Mouse (Mus musculus) stomach, embryonic 14.5 days (tissue): ENCODE measurements around the gene Gpat2. TPM values are rescaled to one million over a fixed set of nuclear protein-coding genes. Genes with fewer than 3 reads are reported as not detected.

Experiments used
- ATAC-seq: fragments of 200-750 bp; cut with Nextera tagmentation; 2 replicates; pipeline ENCODE4 v1.8.0; 2017; ENCODE audit warnings: low read depth, moderate TSS enrichment; ENCODE audit not compliant: insufficient number of reproducible peaks, insufficient read depth, low FRiP score
- H3K27ac ChIP-seq: fragments of 300-500 bp; sonication (generic); 2 replicates; pipeline ENCODE4 v1.5.1; 2014; ENCODE audit warnings: mild to moderate bottlenecking, low read length, moderate library complexity, mixed read lengths
- H3K27me3 ChIP-seq: fragments of 300-500 bp; sonication (generic); 2 replicates; pipeline ENCODE4 v1.6.1; 2014; ENCODE audit warnings: low read length, control low read depth, mixed read lengths; ENCODE audit not compliant: control insufficient read depth, insufficient read depth
- H3K36me3 ChIP-seq: fragments of 300-500 bp; sonication (generic); 2 replicates; pipeline ENCODE4 v1.6.1; 2014; ENCODE audit warnings: mild to moderate bottlenecking, control low read depth, low read length, moderate library complexity, mixed read lengths; ENCODE audit not compliant: control insufficient read depth, insufficient read depth
- H3K4me1 ChIP-seq: fragments of 300-500 bp; sonication (generic); 2 replicates; pipeline ENCODE4 v1.6.1; 2014; ENCODE audit warnings: low read length, control low read depth, mixed read lengths; ENCODE audit not compliant: control insufficient read depth, insufficient read depth
- H3K4me2 ChIP-seq: fragments of 300-500 bp; sonication (generic); replicated peaks from 2 replicates; pipeline ENCODE4 v1.6.1; 2014; ENCODE audit warnings: low read depth, low read length, control low read depth
- H3K4me3 ChIP-seq: fragments of 300-500 bp; sonication (generic); 2 replicates; pipeline ENCODE4 v1.5.1; 2014; ENCODE audit warnings: low read depth, low read length, control low read depth
- H3K9ac ChIP-seq: fragments of 300-500 bp; sonication (generic); replicated peaks from 2 replicates; pipeline ENCODE4 v1.6.1; 2014; ENCODE audit warnings: low read depth, mild to moderate bottlenecking, control low read depth, low read length, moderate library complexity, mixed read lengths
- H3K9me3 ChIP-seq: fragments of 300-500 bp; sonication (generic); 2 replicates; pipeline ENCODE4 v1.6.1; 2016; ENCODE audit warnings: low read depth, low read length, control low read depth; ENCODE audit not compliant: control insufficient read depth
- WGBS: fragments of 180-500 bp; shearing (Covaris S2); extraction: QIAGEN DNeasy Blood & Tissue Kit; methylation state at CpG from one replicate; pipeline ENCODE4 v1.1.7; 2014; 5-methylcytosine and 5-hydroxymethylcytosine counted together
- polyA plus RNA-seq: library from polyadenylated mRNA; unstranded; fragments of >200 nt; fragmentation: Nextera tagmentation; extraction: Ambion mirVana; gene quantifications from 2 replicates; pipeline ENCODE4 v1.2.1, GENCODE M21; 2014

The Gpat2 gene
- polyA plus RNA-seq, 1 experiment from 2014 or later, result not detected

- H3K9me3 ChIP-seq, result no peaks in the 10 kb centered on the region
These were observed 34.6 kb upstream of the Gpat2 start for GRCm38 (mm10) chr2:127390352-127390751.

GRCm38 (mm10) chr2:127390846-127391245 lies 34.2 kb upstream of the Gpat2 start:
- Histone ChIP-seq H3K4me3 (no peak overlapping the region), H3K9me3 (no peaks in the 10 kb centered on the region), H3K4me1 (no peaks in the 10 kb centered on the region), H3K9ac (no peak overlapping the region), H3K27ac (no peak overlapping the region), H3K4me2 (no peak overlapping the region), H3K36me3 (no peaks in the 10 kb centered on the region), H3K27me3 (no peaks in the 10 kb centered on the region)
- WGBS, result 48% methylated on average over 4 of the region's 4 CpGs
- no peak for ATAC-seq

More at GRCm38 (mm10) chr2:127390352-127390751, 34.6 kb upstream of the Gpat2 start:
- Histone ChIP-seq H3K27me3 (no peaks in the 10 kb centered on the region), H3K27ac (no peak overlapping the region), H3K4me3 (no peak overlapping the region), H3K9ac (no peak overlapping the region), H3K36me3 (no peaks in the 10 kb centered on the region), H3K4me2 (no peak overlapping the region), H3K4me1 (no peaks in the 10 kb centered on the region)
- no peak for ATAC-seq
- WGBS, result 53% methylated on average over 3 of the region's 3 CpGs

DNA sequence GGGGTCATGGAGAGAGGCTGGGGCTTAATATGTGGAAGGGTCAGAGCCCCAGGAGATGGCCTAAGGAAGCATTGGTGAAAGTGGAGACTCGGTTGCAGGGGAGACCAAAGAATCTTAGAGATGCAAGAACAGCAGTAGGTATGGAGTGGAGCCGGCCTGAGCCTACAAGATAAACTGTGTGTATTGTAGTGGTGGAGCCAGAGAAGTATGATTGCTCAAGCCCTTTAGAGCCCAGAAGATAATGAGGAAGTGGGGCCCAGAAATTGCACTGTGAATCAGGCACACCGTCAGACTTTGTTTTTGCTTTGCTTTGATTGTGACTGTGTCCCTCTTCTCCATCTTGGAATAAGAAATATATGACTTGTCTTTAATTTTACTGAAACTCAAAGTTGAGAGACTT lies 33.7 kb upstream of the Gpat2 start:
- Histone ChIP-seq H3K4me2 (no peak overlapping the region), H3K36me3 (no peaks in the 10 kb centered on the region), H3K27me3 (no peaks in the 10 kb centered on the region), H3K9ac (no peak overlapping the region), H3K4me3 (no peak overlapping the region), H3K9me3 (no peaks in the 10 kb centered on the region), H3K27ac (no peak overlapping the region), H3K4me1 (no peaks in the 10 kb centered on the region)
- ATAC-seq, result no peak
- 65% methylated on average over 3 of the region's 3 CpGs for WGBS

- Histone ChIP-seq H3K9me3 (no peaks in the 10 kb centered on the region), H3K27me3 (no peaks in the 10 kb centered on the region), H3K4me1 (no peaks in the 10 kb centered on the region), H3K9ac (no peak overlapping the region), H3K27ac (no peak overlapping the region), H3K4me3 (no peak overlapping the region), H3K36me3 (no peaks in the 10 kb centered on the region), H3K4me2 (no peak overlapping the region)
- ATAC-seq, result 0 out of 2 replicates have a peak, but pooled peaks have one; percentile 68
- 74% methylated on average over 5 of the region's 5 CpGs for WGBS
These were observed 30.3 kb upstream of the Gpat2 start for GRCm38 (mm10) chr2:127394606-127395161.

DNA sequence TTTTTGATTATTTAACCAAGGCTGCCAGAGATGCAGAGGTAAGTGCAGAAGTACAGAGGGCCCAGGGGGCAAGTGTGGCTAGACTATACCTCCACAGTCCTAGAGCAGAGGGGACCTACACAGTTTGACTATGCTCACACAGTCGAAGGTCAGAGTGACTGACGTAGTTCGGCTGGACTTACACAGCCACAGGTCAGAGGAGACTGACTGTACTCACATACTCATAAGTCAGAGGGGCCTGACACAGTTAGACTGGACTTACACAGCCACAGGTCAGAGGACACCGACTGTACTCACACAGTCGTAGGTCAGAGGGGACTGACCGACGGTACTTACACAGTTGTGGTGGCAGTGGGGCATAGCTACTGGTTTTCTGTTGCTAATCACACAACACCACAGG lies 26.3 kb upstream of the Gpat2 start:
- no peaks in the 10 kb centered on the region for H3K27me3 ChIP-seq
- H3K4me2 ChIP-seq, result no peak overlapping the region
- H3K4me3 ChIP-seq, result no peak overlapping the region
- no peak overlapping the region for H3K27ac ChIP-seq
- H3K9me3 ChIP-seq, result no peaks in the 10 kb centered on the region
- no peaks in the 10 kb centered on the region for H3K4me1 ChIP-seq
- H3K9ac ChIP-seq, result no peak overlapping the region
- H3K36me3 ChIP-seq, result no peaks in the 10 kb centered on the region
- ATAC-seq, result no peak
- WGBS, result 77% methylated on average over 7 of the region's 7 CpGs

DNA sequence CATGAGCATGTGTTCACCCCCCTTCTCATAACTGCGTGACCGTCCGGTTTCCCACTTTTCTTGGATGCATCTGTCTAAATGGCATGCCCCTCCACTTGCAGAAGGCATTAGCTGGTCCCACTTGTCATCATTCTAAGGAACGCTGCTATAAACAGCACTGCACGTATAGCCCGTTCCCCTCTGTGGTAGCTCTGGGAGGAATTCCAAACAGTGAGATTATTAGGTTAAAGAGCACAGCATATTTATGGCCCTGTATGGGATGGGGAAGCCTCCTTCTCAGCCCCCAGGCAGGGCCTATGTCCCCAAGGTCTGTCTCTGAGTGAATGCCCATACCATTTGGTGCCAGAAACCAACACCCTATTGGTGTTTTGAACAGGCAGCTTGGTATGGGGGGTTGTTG lies 13.9 kb upstream of the Gpat2 start:
- Histone ChIP-seq H3K4me3 (no peak overlapping the region), H3K4me2 (no peak overlapping the region), H3K27ac (no peak overlapping the region), H3K4me1 (no peaks in the 10 kb centered on the region), H3K9ac (no peak overlapping the region), H3K9me3 (no peaks in the 10 kb centered on the region), H3K27me3 (no peaks in the 10 kb centered on the region), H3K36me3 (no peaks in the 10 kb centered on the region)
- ATAC-seq, result no peak
- WGBS, result 43% methylated on average over 6 of the region's 6 CpGs

GRCm38 (mm10) chr2:127415806-127416205 lies 9.2 kb upstream of the Gpat2 start:
- H3K9me3 ChIP-seq, result no peaks in the 10 kb centered on the region
- H3K9ac ChIP-seq, result no peak overlapping the region
- H3K36me3 ChIP-seq, result no peaks in the 10 kb centered on the region
- ATAC-seq, result no peak
- no peak overlapping the region for H3K27ac ChIP-seq
- 58% methylated on average over 10 of the region's 10 CpGs for WGBS
- H3K4me3 ChIP-seq, result no peak overlapping the region
- no peaks in the 10 kb centered on the region for H3K27me3 ChIP-seq
- no peak overlapping the region for H3K4me2 ChIP-seq
- H3K4me1 ChIP-seq, result no peaks in the 10 kb centered on the region

GRCm38 (mm10) chr2:127416706-127417105 lies 8.3 kb upstream of the Gpat2 start:
- no peaks in the 10 kb centered on the region for H3K9me3 ChIP-seq
- no peak overlapping the region for H3K4me2 ChIP-seq
- 51% methylated on average over 3 of the region's 3 CpGs for WGBS
- ATAC-seq, result no peak
- no peaks in the 10 kb centered on the region for H3K4me1 ChIP-seq
- H3K27ac ChIP-seq, result no peak overlapping the region
- H3K4me3 ChIP-seq, result no peak overlapping the region
- no peaks in the 10 kb centered on the region for H3K36me3 ChIP-seq
- H3K27me3 ChIP-seq, result no peaks in the 10 kb centered on the region
- H3K9ac ChIP-seq, result no peak overlapping the region

DNA sequence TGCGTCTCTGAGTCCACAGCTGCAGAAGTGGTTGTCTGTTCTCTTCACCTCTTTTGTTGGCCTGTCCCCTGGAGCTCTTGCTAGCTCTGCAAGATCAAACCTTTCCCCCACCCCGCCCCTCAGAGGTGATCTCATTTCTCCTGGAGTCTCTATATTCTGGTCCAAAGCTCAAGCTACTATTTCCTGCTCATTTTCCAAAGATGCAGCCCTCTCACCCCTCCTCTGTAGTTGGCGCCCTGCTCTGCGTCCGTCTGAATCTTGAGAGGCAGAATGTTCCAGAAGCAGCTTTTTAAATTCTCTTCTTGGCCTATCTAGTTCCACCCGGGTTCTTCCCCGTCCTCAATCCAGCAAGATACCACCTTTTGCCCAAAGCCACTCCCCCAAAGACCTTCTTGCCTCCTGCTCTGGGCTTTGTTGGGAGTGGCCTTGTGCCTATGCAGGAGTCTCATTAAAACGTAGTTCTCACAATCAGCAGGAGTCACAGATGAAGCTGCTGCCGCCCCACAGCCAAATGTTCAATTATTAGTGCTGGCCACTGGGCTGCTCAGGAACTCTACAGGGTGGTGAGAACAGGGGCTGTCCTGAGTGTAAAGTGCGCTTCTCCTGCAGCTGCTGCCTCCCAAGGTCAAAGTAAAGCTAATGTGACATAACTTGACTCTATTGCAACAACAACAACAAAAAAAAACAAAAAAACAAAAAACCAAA lies 6.6 kb upstream of the Gpat2 start:
- no peak overlapping the region for H3K9ac ChIP-seq
- no peaks in the 10 kb centered on the region for H3K36me3 ChIP-seq
- H3K27ac ChIP-seq, result no peak overlapping the region
- H3K4me1 ChIP-seq, result no peaks in the 10 kb centered on the region
- ATAC-seq, result no peak
- no peaks in the 10 kb centered on the region for H3K9me3 ChIP-seq
- H3K4me2 ChIP-seq, result no peak overlapping the region
- no peak overlapping the region for H3K4me3 ChIP-seq
- H3K27me3 ChIP-seq, result no peaks in the 10 kb centered on the region
- 57% methylated on average over 10 of the region's 10 CpGs for WGBS
